Mouse (Mus musculus) kidney, adult 2 months (tissue): ENCODE measurements around the gene Ap3b1. TPM values are rescaled to one million over a fixed set of nuclear protein-coding genes. Genes with fewer than 3 reads are reported as not detected.

ENCODE experiments used
- DNase-seq: peaks from one replicate; pipeline ENCODE4 v3.0.0; 2021
- H3K27ac ChIP-seq: fragments of 200-500 bp; 2 replicates; pipeline ENCODE4 v1.5.1; 2012; ENCODE audit warnings: low read depth, low read length, control low read depth, inconsistent platforms; ENCODE audit not compliant: insufficient read depth
- H3K27me3 ChIP-seq: fragments of 200-500 bp; replicated peaks from 2 replicates; pipeline ENCODE4 v1.6.1; 2012; ENCODE audit warnings: mild to moderate bottlenecking, moderate library complexity, low read length, inconsistent platforms; ENCODE audit not compliant: control insufficient read depth, insufficient read depth
- H3K36me3 ChIP-seq: fragments of 200-500 bp; 2 replicates; pipeline ENCODE4 v1.6.1; 2012; ENCODE audit warnings: mild to moderate bottlenecking, moderate library complexity, low read length, inconsistent platforms; ENCODE audit not compliant: control insufficient read depth, insufficient read depth
- H3K4me1 ChIP-seq: fragments of 200-500 bp; 2 replicates; pipeline ENCODE4 v1.6.1; 2011; ENCODE audit warnings: low read length; ENCODE audit not compliant: control insufficient read depth, insufficient read depth
- H3K4me3 ChIP-seq: fragments of 200-500 bp; 2 replicates; pipeline ENCODE4 v1.5.1; 2011; ENCODE audit warnings: mild to moderate bottlenecking, low read depth, low read length, control low read depth; ENCODE audit not compliant: insufficient read depth
- CTCF ChIP-seq: fragments of 200-500 bp; conservative IDR thresholded peaks from 2 replicates; pipeline ENCODE4 v1.5.1; 2011; ENCODE audit warnings: low read depth, mild to moderate bottlenecking, control low read depth, low read length, moderate library complexity, mixed read lengths; ENCODE audit not compliant: insufficient read depth, insufficient read length
- POLR2A ChIP-seq: fragments of 200-500 bp; IDR thresholded peaks from one replicate; pipeline ENCODE4 v1.6.1; 2011; ENCODE audit warnings: low read depth, low read length, control low read depth
- WGBS: fragments of 180-500 bp; shearing (Covaris S2); methylation state at CpG from one replicate; pipeline ENCODE4 v1.1.7; 2018; 5-methylcytosine and 5-hydroxymethylcytosine counted together
- polyA plus RNA-seq: library from polyadenylated mRNA; depleted of rRNA; stranded (reverse); fragments of >200 nt; gene quantifications from 2 replicates; pipeline ENCODE4 v1.2.3, GENCODE M21; 2012

Ap3b1 gene
- polyA plus RNA-seq, 1 experiment: 49.4 TPM

GRCm38 (mm10) chr13:94549580-94549979, 190.8 kb downstream of the Ap3b1 start:
- TF ChIP-seq CTCF: no peak
- no peak for TF ChIP-seq POLR2A
- no peak for DNase-seq
- peaks cover 3% of the 10 kb centered on the region; the same call in 1 of the 2 replicates for H3K36me3 ChIP-seq
- H3K27ac ChIP-seq: no peak overlapping the region
- H3K27me3 ChIP-seq: no peaks in the 10 kb centered on the region
- 72% methylated on average over 3 of the region's 3 CpGs for WGBS
- H3K4me1 ChIP-seq: no peaks in the 10 kb centered on the region
- H3K4me3 ChIP-seq: no peak overlapping the region

GRCm38 (mm10) chr13:94550037-94550436, 191.3 kb downstream of the Ap3b1 start:
- no peak for TF ChIP-seq CTCF
- no peak for TF ChIP-seq POLR2A
- H3K27me3 ChIP-seq: no peaks in the 10 kb centered on the region
- 73% methylated on average over 4 of the region's 4 CpGs for WGBS
- H3K36me3 ChIP-seq: peaks cover 3% of the 10 kb centered on the region; the same call in 1 of the 2 replicates
- DNase-seq: no peak
- H3K4me3 ChIP-seq: no peak overlapping the region
- H3K4me1 ChIP-seq: no peaks in the 10 kb centered on the region
- H3K27ac ChIP-seq: no peak overlapping the region

- 4% methylated on average over 3 of the region's 3 CpGs for WGBS
- DNase-seq: peak; percentile 79
- no peak overlapping the region for H3K27ac ChIP-seq
- H3K4me1 ChIP-seq: no peaks in the 10 kb centered on the region
- no peaks in the 10 kb centered on the region for H3K27me3 ChIP-seq
- no peaks in the 10 kb centered on the region for H3K36me3 ChIP-seq
- TF ChIP-seq POLR2A (no peak), CTCF (peak; percentile 93)
- no peak overlapping the region for H3K4me3 ChIP-seq
These were observed 201.3 kb downstream of the Ap3b1 start for GRCm38 (mm10) chr13:94560011-94560410.

GRCm38 (mm10) chr13:94560878-94561277, 202.1 kb downstream of the Ap3b1 start:
- WGBS: 78% methylated on average over 11 of the region's 11 CpGs
- Histone ChIP-seq H3K4me3 (no peak overlapping the region), H3K27ac (no peak overlapping the region), H3K36me3 (no peaks in the 10 kb centered on the region), H3K27me3 (no peaks in the 10 kb centered on the region), H3K4me1 (no peaks in the 10 kb centered on the region)
- no peak for DNase-seq
- TF ChIP-seq POLR2A: no peak
- TF ChIP-seq CTCF: no peak

- 63% methylated on average over 9 of the region's 9 CpGs for WGBS
- no peak overlapping the region for H3K4me3 ChIP-seq
- no peak for TF ChIP-seq CTCF
- TF ChIP-seq POLR2A: no peak
- H3K36me3 ChIP-seq: no peaks in the 10 kb centered on the region
- no peak overlapping the region for H3K27ac ChIP-seq
- H3K27me3 ChIP-seq: no peaks in the 10 kb centered on the region
- no peak for DNase-seq
- no peaks in the 10 kb centered on the region for H3K4me1 ChIP-seq
These were observed 204.0 kb downstream of the Ap3b1 start for GRCm38 (mm10) chr13:94562652-94563339.

- no peaks in the 10 kb centered on the region for H3K4me1 ChIP-seq
- H3K27ac ChIP-seq: no peak overlapping the region
- WGBS: 89% methylated on average over 8 of the region's 8 CpGs
- no peaks in the 10 kb centered on the region for H3K36me3 ChIP-seq
- no peaks in the 10 kb centered on the region for H3K27me3 ChIP-seq
- no peak overlapping the region for H3K4me3 ChIP-seq
- DNase-seq: no peak
- TF ChIP-seq POLR2A: no peak
- TF ChIP-seq CTCF: no peak
These were observed 205.1 kb downstream of the Ap3b1 start for GRCm38 (mm10) chr13:94563836-94564235.

GRCm38 (mm10) chr13:94564351-94564994, 205.7 kb downstream of the Ap3b1 start:
- Histone ChIP-seq H3K4me1 (no peaks in the 10 kb centered on the region), H3K27ac (no peak overlapping the region), H3K4me3 (no peak overlapping the region), H3K36me3 (no peaks in the 10 kb centered on the region), H3K27me3 (no peaks in the 10 kb centered on the region)
- 80% methylated on average over 13 of the region's 13 CpGs for WGBS
- DNase-seq: no peak
- TF ChIP-seq POLR2A (no peak), CTCF (no peak)
